Mouse (Mus musculus): ENCODE measurements around the gene Atp6v1f.

DNA sequence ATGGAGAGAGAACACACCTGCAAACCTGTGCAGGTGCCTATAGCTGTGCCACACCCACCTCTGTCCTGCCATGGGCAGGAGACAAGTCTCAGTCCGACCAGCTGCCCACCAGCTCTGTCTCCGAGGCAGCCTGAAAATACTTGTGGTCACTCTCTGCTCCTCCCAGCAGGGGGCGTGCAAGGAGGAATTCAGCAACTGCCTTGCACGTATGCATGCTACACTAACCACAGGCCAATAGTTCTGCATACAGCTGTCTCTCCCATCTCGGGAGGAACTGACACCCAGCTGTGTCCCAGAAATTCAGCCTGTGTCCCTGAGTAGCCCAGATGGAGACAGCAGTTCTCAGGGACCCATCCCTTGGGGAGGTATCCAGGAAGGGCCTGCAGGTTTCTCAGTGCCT is 49.6 kb downstream of the Atp6v1f start:
- TF ChIP-seq GATA1 (IDR thresholded peaks at IDR 0.05; ENCODE audit: low read length) (no peak), TAL1 (IDR thresholded peaks at IDR 0.05; ENCODE audit: low read length) (no peak)
